Mouse (Mus musculus) forebrain, postnatal 0 days (tissue): ENCODE measurements around the gene Ntn1. TPM values are rescaled to one million over a fixed set of nuclear protein-coding genes. Genes with fewer than 3 reads are reported as not detected.

Source experiments
- ATAC-seq: fragments of 200-750 bp; cut with Nextera tagmentation; 2 replicates; pipeline ENCODE4 v1.8.0; 2017; ENCODE audit warnings: mild to moderate bottlenecking, moderate library complexity
- DNase-seq: peaks from one replicate; pipeline ENCODE4 v3.0.0-alpha.2; 2015
- H3K27ac ChIP-seq: fragments of 300-500 bp; sonication (generic); 2 replicates; pipeline ENCODE4 v1.5.1; 2014; ENCODE audit warnings: low read depth, mild to moderate bottlenecking, antibody characterized with exemption, low read length, moderate library complexity, mixed read lengths
- H3K27me3 ChIP-seq: fragments of 300-500 bp; sonication (generic); 2 replicates; pipeline ENCODE4 v1.6.1; 2014; ENCODE audit warnings: mild to moderate bottlenecking, low read length, mixed read lengths; ENCODE audit not compliant: insufficient read depth
- H3K36me3 ChIP-seq: fragments of 300-500 bp; sonication (generic); 2 replicates; pipeline ENCODE4 v1.6.1; 2014; ENCODE audit warnings: mild to moderate bottlenecking, moderate library complexity; ENCODE audit not compliant: insufficient read depth
- H3K4me1 ChIP-seq: fragments of 300-500 bp; sonication (generic); 2 replicates; pipeline ENCODE4 v1.6.1; 2014; ENCODE audit warnings: antibody characterized with exemption; ENCODE audit not compliant: insufficient read depth
- H3K4me2 ChIP-seq: fragments of 300-500 bp; sonication (generic); 2 replicates; pipeline ENCODE4 v1.6.1; 2014; ENCODE audit warnings: low read depth, mild to moderate bottlenecking, moderate library complexity
- H3K4me3 ChIP-seq: fragments of 300-500 bp; sonication (generic); 2 replicates; pipeline ENCODE4 v1.5.1; 2014; ENCODE audit warnings: low read depth, low read length, mixed read lengths
- H3K9ac ChIP-seq: fragments of 300-500 bp; sonication (generic); 2 replicates; pipeline ENCODE4 v1.6.1; 2014; ENCODE audit warnings: mild to moderate bottlenecking
- H3K9me3 ChIP-seq: fragments of 300-500 bp; sonication (generic); 2 replicates; pipeline ENCODE4 v1.6.1; 2016; ENCODE audit warnings: low read length
- CTCF ChIP-seq: sonication (generic); IDR thresholded peaks from 2 replicates; pipeline ENCODE4 v1.5.1; 2016; ENCODE audit warnings: antibody characterized with exemption, control low read depth, low read depth
- WGBS: fragments of 180-500 bp; shearing (Covaris S2); extraction: QIAGEN DNeasy Blood & Tissue Kit; methylation state at CpG from one replicate; pipeline ENCODE4 v1.1.7; 2014; 5-methylcytosine and 5-hydroxymethylcytosine counted together
- polyA plus RNA-seq: library from polyadenylated mRNA; unstranded; fragments of >200 nt; fragmentation: Nextera tagmentation; extraction: Ambion mirVana; gene quantifications from 2 replicates; pipeline ENCODE4 v1.2.1, GENCODE M21; 2015
- total RNA-seq: library from RNA; depleted of rRNA; stranded (reverse); fragments of >200 nt; gene quantifications from 2 replicates; pipeline ENCODE4 v1.2.3, GENCODE M21; 2014

Ntn1 gene
- total and polyA plus RNA-seq, 2 experiments from 2014 or later: 6.0 to 35.5 TPM

GRCm38 (mm10) chr11:68187242-68187641 is 213.4 kb downstream of the Ntn1 start:
- H3K4me2 ChIP-seq: no peak overlapping the region
- no peak overlapping the region for H3K9ac ChIP-seq
- no peaks in the 10 kb centered on the region for H3K9me3 ChIP-seq
- H3K27me3 ChIP-seq: no peaks in the 10 kb centered on the region
- no peaks in the 10 kb centered on the region for H3K36me3 ChIP-seq
- DNase-seq: no peak
- H3K4me1 ChIP-seq: no peaks in the 10 kb centered on the region
- 65% methylated on average over 8 of the region's 8 CpGs for WGBS
- no peak overlapping the region for H3K27ac ChIP-seq
- no peak for TF ChIP-seq CTCF
- ATAC-seq: no peak
- H3K4me3 ChIP-seq: no peak overlapping the region

GRCm38 (mm10) chr11:68185647-68186046 is 215.0 kb downstream of the Ntn1 start:
- no peaks in the 10 kb centered on the region for H3K36me3 ChIP-seq
- H3K4me2 ChIP-seq: no peak overlapping the region
- no peak overlapping the region for H3K4me3 ChIP-seq
- no peak for TF ChIP-seq CTCF
- H3K27ac ChIP-seq: no peak overlapping the region
- DNase-seq (no peak), ATAC-seq (no peak)
- H3K4me1 ChIP-seq: no peaks in the 10 kb centered on the region
- H3K27me3 ChIP-seq: no peaks in the 10 kb centered on the region
- H3K9ac ChIP-seq: no peak overlapping the region
- no peaks in the 10 kb centered on the region for H3K9me3 ChIP-seq
- WGBS: 92% methylated on average over 3 of the region's 3 CpGs

- 80% methylated on average over 7 of the region's 7 CpGs for WGBS
Observed at GRCm38 (mm10) chr11:68177415-68177814, 223.2 kb downstream of the Ntn1 start.

GRCm38 (mm10) chr11:68176550-68176949 is 224.1 kb downstream of the Ntn1 start:
- no peaks in the 10 kb centered on the region for H3K36me3 ChIP-seq
- DNase-seq (no peak), ATAC-seq (no peak)
- no peaks in the 10 kb centered on the region for H3K27me3 ChIP-seq
- H3K4me1 ChIP-seq: peaks cover 5% of the 10 kb centered on the region; the same call in 1 of the 2 replicates
- no peak overlapping the region for H3K4me2 ChIP-seq
- H3K9ac ChIP-seq: no peak overlapping the region
- WGBS: 82% methylated on average over 4 of the region's 4 CpGs
- no peak for TF ChIP-seq CTCF
- no peaks in the 10 kb centered on the region for H3K9me3 ChIP-seq
- no peak overlapping the region for H3K27ac ChIP-seq
- H3K4me3 ChIP-seq: no peak overlapping the region

More at GRCm38 (mm10) chr11:68177415-68177814, 223.2 kb downstream of the Ntn1 start:
- Histone ChIP-seq H3K9me3 (no peaks in the 10 kb centered on the region), H3K4me2 (no peak overlapping the region), H3K27me3 (no peaks in the 10 kb centered on the region), H3K4me3 (no peak overlapping the region), H3K9ac (no peak overlapping the region), H3K27ac (no peak overlapping the region), H3K4me1 (peaks cover 5% of the 10 kb centered on the region; the same call in 1 of the 2 replicates), H3K36me3 (no peaks in the 10 kb centered on the region)
- TF ChIP-seq CTCF: no peak
- ATAC-seq: no peak
- no peak for DNase-seq

- Histone ChIP-seq H3K9me3 (no peaks in the 10 kb centered on the region), H3K36me3 (no peaks in the 10 kb centered on the region), H3K27me3 (no peaks in the 10 kb centered on the region), H3K9ac (no peak overlapping the region), H3K4me2 (no peak overlapping the region), H3K4me3 (no peak overlapping the region), H3K4me1 (peaks cover under 1% of the 10 kb centered on the region; the same call in 1 of the 2 replicates), H3K27ac (no peak overlapping the region)
- DNase-seq: no peak
- no peak for TF ChIP-seq CTCF
- ATAC-seq: no peak
- 67% methylated on average over 4 of the region's 4 CpGs for WGBS
Observed at GRCm38 (mm10) chr11:68172648-68173045, 228.0 kb downstream of the Ntn1 start.

- Histone ChIP-seq H3K36me3 (no peaks in the 10 kb centered on the region), H3K4me3 (no peak overlapping the region), H3K4me2 (no peak overlapping the region), H3K9ac (no peak overlapping the region), H3K27me3 (no peaks in the 10 kb centered on the region), H3K27ac (no peak overlapping the region), H3K9me3 (no peaks in the 10 kb centered on the region), H3K4me1 (no peaks in the 10 kb centered on the region)
- WGBS: 89% methylated on average over 7 of the region's 7 CpGs
- no peak for ATAC-seq
- no peak for DNase-seq
- no peak for TF ChIP-seq CTCF
Observed at GRCm38 (mm10) chr11:68171973-68172647, 228.5 kb downstream of the Ntn1 start.

- Histone ChIP-seq H3K4me2 (no peak overlapping the region), H3K4me3 (no peak overlapping the region), H3K9ac (no peak overlapping the region), H3K27me3 (no peaks in the 10 kb centered on the region), H3K27ac (no peak overlapping the region), H3K4me1 (no peaks in the 10 kb centered on the region), H3K9me3 (no peaks in the 10 kb centered on the region), H3K36me3 (no peaks in the 10 kb centered on the region)
- 85% methylated on average over 4 of the region's 4 CpGs for WGBS
- TF ChIP-seq CTCF: no peak
- no peak for DNase-seq
- ATAC-seq: no peak
Observed at GRCm38 (mm10) chr11:68168427-68168826, 232.2 kb downstream of the Ntn1 start.
